Mouse (Mus musculus) heart, adult 2 months (tissue): ENCODE data around the gene Gm37240. TPM values are rescaled to one million over a fixed set of nuclear protein-coding genes. Genes with fewer than 3 reads are reported as not detected.

Source experiments
- DNase-seq, 2 experiments: peaks; one replicate each; pipeline ENCODE4 v3.0.0; 2021
- H3K27ac ChIP-seq: fragments of 200-600 bp; 2 replicates; pipeline ENCODE4 v1.8.1; 2022
- H3K27me3 ChIP-seq: fragments of 200-500 bp; 2 replicates; pipeline ENCODE4 v1.6.1; 2012; ENCODE audit warnings: mild to moderate bottlenecking, low read length, inconsistent platforms, mixed read lengths; ENCODE audit not compliant: control insufficient read depth, insufficient read depth
- H3K36me3 ChIP-seq: fragments of 200-500 bp; 2 replicates; pipeline ENCODE4 v1.6.1; 2012; ENCODE audit warnings: low read length, inconsistent platforms; ENCODE audit not compliant: control insufficient read depth, insufficient read depth
- H3K4me1 ChIP-seq: fragments of 200-500 bp; 2 replicates; pipeline ENCODE4 v1.6.1; 2011; ENCODE audit warnings: low read length; ENCODE audit not compliant: control insufficient read depth, insufficient read depth
- H3K4me3 ChIP-seq: fragments of 200-600 bp; 2 replicates; pipeline ENCODE4 v1.8.1; 2022
- H3K79me2 ChIP-seq: fragments of 200-500 bp; replicated peaks from 2 replicates; pipeline ENCODE4 v1.6.1; 2012; ENCODE audit warnings: mild to moderate bottlenecking, inconsistent platforms, low read length, moderate library complexity, mixed read lengths; ENCODE audit not compliant: control insufficient read depth, insufficient read depth
- H3K9ac ChIP-seq: fragments of 200-500 bp; 2 replicates; pipeline ENCODE4 v1.6.1; 2012; ENCODE audit warnings: low read depth, mild to moderate bottlenecking, control low read depth, inconsistent platforms, low read length, mixed read lengths
- CTCF ChIP-seq: fragments of 200-600 bp; IDR thresholded peaks from 2 replicates; pipeline ENCODE4 v1.8.1; 2022; ENCODE audit warnings: antibody characterized with exemption, mild to moderate bottlenecking, moderate library complexity
- EP300 ChIP-seq: fragments of 200-500 bp; IDR thresholded peaks from 2 replicates; pipeline ENCODE4 v1.6.1; 2011; ENCODE audit warnings: low read depth, low read length, control low read depth; ENCODE audit not compliant: insufficient read depth
- POLR2A ChIP-seq: fragments of 200-500 bp; IDR thresholded peaks from 2 replicates; pipeline ENCODE4 v1.6.1; 2011; ENCODE audit warnings: mild to moderate bottlenecking, low read depth, low read length, control low read depth; ENCODE audit not compliant: insufficient read depth
- WGBS: fragments of 180-500 bp; shearing (Covaris S2); methylation state at CpG from one replicate; pipeline ENCODE4 v1.1.7; 2018; 5-methylcytosine and 5-hydroxymethylcytosine counted together
- intact Hi-C: fragments of 180-260 bp; cut with DNase I; formaldehyde crosslinking; loops from one replicate; pipeline ENCODE4 v1.15.1; 2025
- polyA plus RNA-seq: library from polyadenylated mRNA; depleted of rRNA; stranded (reverse); fragments of >200 nt; gene quantifications from 2 replicates; pipeline ENCODE4 v1.2.3, GENCODE M21; 2012
- total RNA-seq, 2 experiments: library from RNA; stranded (reverse); gene quantifications; 2 replicates each; pipeline ENCODE4 v1.2.3; 2021

The Gm37240 gene
- total and polyA plus RNA-seq, 3 experiments: 25.0 to 45.3 (median 36.6) TPM

DNA sequence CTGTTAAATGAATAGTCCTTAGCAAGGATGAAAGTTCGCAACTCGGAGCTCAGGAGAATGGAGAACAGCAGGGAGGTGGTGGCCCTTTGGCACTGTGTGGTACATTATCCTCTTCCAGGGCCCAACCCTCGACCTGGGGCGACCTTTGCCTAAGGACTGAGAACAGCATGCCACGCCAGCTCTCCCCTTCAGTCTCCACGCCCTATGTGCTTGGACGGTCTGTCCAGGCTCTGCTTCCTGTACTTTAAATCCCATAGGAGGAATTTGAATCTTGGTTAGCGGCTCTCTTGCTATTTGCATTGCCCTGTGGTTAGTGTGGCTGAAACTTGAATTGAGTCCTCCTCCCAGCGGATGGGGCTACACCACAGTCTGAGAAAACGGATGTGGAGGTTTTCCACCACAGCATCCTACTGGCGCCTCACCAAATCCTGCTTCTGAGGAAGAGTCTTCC lies 928 bp upstream of the Gm37240 start:
- 0 out of 2 replicates have a peak, but pooled peaks have one; percentile 9 for TF ChIP-seq CTCF
- TF ChIP-seq POLR2A: no peak
- TF ChIP-seq EP300: peak; percentile 69; the same call in 1 of the 2 replicates
- peak overlapping the region; percentile 91 for H3K27ac ChIP-seq

GRCm38 (mm10) chr3:85886636-85887238 lies 581 bp downstream of the Gm37240 start:
- Histone ChIP-seq H3K36me3 (peaks cover 2% of the 10 kb centered on the region; the same call in 1 of the 2 replicates), H3K4me1 (peaks cover 4% of the 10 kb centered on the region), H3K4me3 (peak overlapping the region; percentile 70), H3K79me2 (peaks cover 1% of the 10 kb centered on the region; the same call in 1 of the 2 replicates), H3K27me3 (no peaks in the 10 kb centered on the region), H3K9ac (peak overlapping the region; percentile 63), H3K27ac (peak overlapping the region; percentile 91)
- intact Hi-C loops: loop anchor here (2.0 to 5.0 kb wide), 2 partner anchors 22 to 74 kb away; no protein-coding TSS in a partner anchor
- WGBS: 2% methylated on average over 22 of the region's 22 CpGs
- DNase-seq: peak; percentile 50 to 58
- TF ChIP-seq CTCF: no peak
- TF ChIP-seq POLR2A: no peak
- no peak for TF ChIP-seq EP300

More for the DNA sequence above, 928 bp upstream of the Gm37240 start:
- intact Hi-C loops: loop anchor here (5.0 kb wide), 1 partner anchor 76 kb away; no protein-coding TSS in a partner anchor
- Histone ChIP-seq H3K4me3 (peak overlapping the region; percentile 70), H3K27me3 (no peaks in the 10 kb centered on the region), H3K36me3 (peaks cover 2% of the 10 kb centered on the region; the same call in 1 of the 2 replicates), H3K79me2 (no peaks in the 10 kb centered on the region), H3K4me1 (peaks cover 4% of the 10 kb centered on the region), H3K9ac (peak overlapping the region; percentile 54; the same call in 1 of the 2 replicates)
- 18% methylated on average over 11 of the region's 11 CpGs for WGBS
- peak; percentile 59 to 71 for DNase-seq

GRCm38 (mm10) chr3:85885906-85886305 lies 1.4 kb downstream of the Gm37240 start:
- WGBS: 60% methylated on average over 1 of the region's 1 CpGs
- DNase-seq: no peak
- Histone ChIP-seq H3K27me3 (no peaks in the 10 kb centered on the region), H3K27ac (peak overlapping the region; percentile 91), H3K4me1 (peaks cover 4% of the 10 kb centered on the region), H3K4me3 (peak overlapping the region; percentile 70), H3K36me3 (peaks cover 3% of the 10 kb centered on the region; the same call in 1 of the 2 replicates), H3K9ac (no peak overlapping the region), H3K79me2 (peaks cover 1% of the 10 kb centered on the region; the same call in 1 of the 2 replicates)
- intact Hi-C loops: loop anchor here (2.0 to 5.0 kb wide), 2 partner anchors 21 to 74 kb away; no protein-coding TSS in a partner anchor
- TF ChIP-seq POLR2A: no peak
- no peak for TF ChIP-seq CTCF
- TF ChIP-seq EP300: no peak

- H3K27ac ChIP-seq: peak overlapping the region; percentile 34
- intact Hi-C loops: no loop called here
- H3K27me3 ChIP-seq: no peaks in the 10 kb centered on the region
- no peak overlapping the region for H3K9ac ChIP-seq
- TF ChIP-seq CTCF (no peak), POLR2A (no peak), EP300 (no peak)
- peaks cover 4% of the 10 kb centered on the region; the same call in 1 of the 2 replicates for H3K79me2 ChIP-seq
- peaks cover 18% of the 10 kb centered on the region for H3K36me3 ChIP-seq
- peak in 1 of 2 experiments; percentile 56 for DNase-seq
- no peak overlapping the region for H3K4me3 ChIP-seq
- 67% methylated on average over 2 of the region's 2 CpGs for WGBS
- H3K4me1 ChIP-seq: peaks cover 7% of the 10 kb centered on the region
Observed at GRCm38 (mm10) chr3:85880687-85881086, 6.6 kb downstream of the Gm37240 start.

GRCm38 (mm10) chr3:85880068-85880467 lies 7.2 kb downstream of the Gm37240 start:
- intact Hi-C loops: no loop called here
- H3K4me3 ChIP-seq: no peak overlapping the region
- 83% methylated on average over 8 of the region's 8 CpGs for WGBS
- H3K79me2 ChIP-seq: peaks cover 4% of the 10 kb centered on the region; the same call in 1 of the 2 replicates
- DNase-seq: no peak
- H3K36me3 ChIP-seq: peaks cover 18% of the 10 kb centered on the region
- H3K9ac ChIP-seq: no peak overlapping the region
- H3K4me1 ChIP-seq: peaks cover 7% of the 10 kb centered on the region
- no peak for TF ChIP-seq EP300
- no peak for TF ChIP-seq CTCF
- no peak for TF ChIP-seq POLR2A
- H3K27ac ChIP-seq: no peak overlapping the region
- no peaks in the 10 kb centered on the region for H3K27me3 ChIP-seq

DNA sequence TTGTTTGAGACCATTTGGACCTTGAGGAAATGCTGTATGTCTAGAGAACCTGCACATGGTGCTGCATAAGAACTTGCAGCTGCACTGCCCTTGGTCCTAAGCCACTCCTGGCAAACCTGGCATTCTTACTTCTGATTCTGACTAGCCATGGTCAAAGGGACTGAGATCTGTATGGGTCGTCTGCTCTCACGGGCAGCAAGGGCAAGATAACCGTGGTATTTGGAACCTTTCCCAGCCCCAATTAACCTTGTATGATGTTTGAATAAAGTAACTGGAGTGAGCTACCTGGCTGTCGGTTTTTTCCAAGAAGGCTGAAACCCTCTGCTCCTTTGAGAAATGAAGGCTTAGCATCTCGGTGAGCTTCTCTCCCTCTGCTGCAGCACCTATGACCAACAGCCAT lies 8.4 kb downstream of the Gm37240 start:
- peaks cover 16% of the 10 kb centered on the region for H3K36me3 ChIP-seq
- 40% methylated on average over 5 of the region's 5 CpGs for WGBS
- intact Hi-C loops: no loop called here
- H3K27me3 ChIP-seq: no peaks in the 10 kb centered on the region
- no peak overlapping the region for H3K9ac ChIP-seq
- TF ChIP-seq CTCF (no peak), EP300 (no peak), POLR2A (no peak)
- H3K27ac ChIP-seq: peak overlapping the region; percentile 28; the same call in 1 of the 2 replicates
- H3K79me2 ChIP-seq: peaks cover 4% of the 10 kb centered on the region; the same call in 1 of the 2 replicates
- H3K4me1 ChIP-seq: peaks cover 7% of the 10 kb centered on the region
- peak in 1 of 2 experiments; percentile 28 for DNase-seq
- H3K4me3 ChIP-seq: no peak overlapping the region
